Mouse (Mus musculus): ENCODE measurements around the gene Gm21477. TPM values are rescaled to one million over a fixed set of nuclear protein-coding genes. Genes with fewer than 3 reads are reported as not detected.
"Not testable (repeated sequence)": the region's sequence is repeated elsewhere in the genome, so short reads cannot be mapped to it uniquely, and the experiment has no call there.

Gene Gm21477
- not detected in 2 replicates for total RNA-seq (2014; rRNA removed; ENCODE audit: low replicate concordance)
- not detected in 2 replicates for polyA plus RNA-seq (2015; fragmentation: Nextera tagmentation; extraction: Ambion mirVana)

DNA sequence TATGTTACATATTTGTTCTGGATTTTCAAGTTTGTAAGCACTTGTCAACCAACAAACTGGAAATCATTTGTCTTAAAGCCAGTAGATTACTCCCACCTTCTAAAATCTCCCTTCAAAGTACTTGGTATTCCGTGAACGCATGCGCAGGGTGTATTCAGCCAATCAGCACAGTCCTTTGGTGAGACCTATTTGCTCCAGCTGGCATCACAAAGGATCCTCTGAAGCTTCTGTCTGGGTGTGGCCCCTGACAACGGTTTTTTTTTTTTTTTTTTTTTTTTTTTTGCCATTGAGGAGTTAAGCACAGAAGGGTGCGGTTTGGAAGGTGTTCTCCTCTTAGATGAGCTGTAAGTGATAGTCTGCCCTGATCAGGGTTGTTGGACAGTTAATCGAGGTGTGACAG is at the start of gene Gm21477:
Gene Gm21477, plus strand, starts transcription at position 301 of the 400 bp plus-strand sequence.
- not testable (repeated sequence) for H3K4me3 ChIP-seq (ENCODE audit: low read depth, low read length); H3K36me3 ChIP-seq (replicated peaks; ENCODE audit: control insufficient read depth, insufficient read depth, low read length); H3K9ac ChIP-seq (replicated peaks; ENCODE audit: low read depth, low read length); H3K4me2 ChIP-seq (ENCODE audit: low read depth, low read length); H3K27ac ChIP-seq (ENCODE audit: low read depth); ATAC-seq (ENCODE audit: insufficient read depth, low read depth); DNase-seq (ENCODE audit: low spot score); H3K9me3 ChIP-seq (replicated peaks; ENCODE audit: control insufficient read depth, low read length); H3K4me1 ChIP-seq (ENCODE audit: control insufficient read depth, insufficient read depth); H3K27me3 ChIP-seq (ENCODE audit: control insufficient read depth, insufficient read depth, low read length)
- WGBS: no CpG with 5 or more reads among the region's 6 CpGs

Measured in heart, postnatal 0 days (tissue).